Comparison of ENCODE assay signal across 8 mouse cellular contexts in genomic region chr10:81393456-81394063, GRCm38 (mm10). TPM values are rescaled to one million over a fixed set of nuclear protein-coding genes. Genes with fewer than 3 reads are reported as not detected.
DNase-seq lines count a peak whose midpoint lies in the region; ATAC-seq and TF ChIP-seq lines count a peak whose summit lies in the region.

No protein-coding gene starts in this region.

- WGBS in lung, embryonic 14.5 days, result 4% methylated on average over 19 of the region's 19 CpGs
- 9% methylated on average over 19 of the region's 19 CpGs for WGBS in heart, postnatal 0 days
- 5% methylated on average over 19 of the region's 19 CpGs for WGBS in limb, embryonic 11.5 days
- WGBS in midbrain, postnatal 0 days, result 8% methylated on average over 19 of the region's 19 CpGs

- TF ChIP-seq EP300 in heart, postnatal 0 days (IDR thresholded peaks at IDR 0.05; ENCODE audit: low read depth), result no peak

- TF ChIP-seq CTCF in lung, embryonic 14.5 days (IDR thresholded peaks at IDR 0.05; ENCODE audit: low read depth), result no peak
- no peak for TF ChIP-seq CTCF in heart, postnatal 0 days (IDR thresholded peaks at IDR 0.05; ENCODE audit: low read depth)
- no peak for TF ChIP-seq CTCF in midbrain, postnatal 0 days (IDR thresholded peaks at IDR 0.05)

- H3K9ac ChIP-seq in lung, embryonic 14.5 days, result peak overlapping the region; percentile 48
- H3K9ac ChIP-seq in heart, postnatal 0 days (replicated peaks; ENCODE audit: low read depth, low read length), result peak overlapping the region; percentile 56
- H3K9ac ChIP-seq in limb, embryonic 11.5 days (ENCODE audit: low read length), result peak overlapping the region; percentile 40; the same call in 1 of the 2 replicates
- H3K9ac ChIP-seq in midbrain, postnatal 0 days (replicated peaks; ENCODE audit: low read length, poor library complexity, severe bottlenecking), result peak overlapping the region; percentile 33; the same call in 1 of the 2 replicates

- peak overlapping the region; percentile 24 for H3K4me3 ChIP-seq in lung, embryonic 14.5 days (ENCODE audit: low read depth, low read length)
- H3K4me3 ChIP-seq in heart, postnatal 0 days (ENCODE audit: low read depth, low read length), result peak overlapping the region; percentile 26
- peak overlapping the region; percentile 17; the same call in 1 of the 2 replicates for H3K4me3 ChIP-seq in limb, embryonic 11.5 days (ENCODE audit: low read depth, low read length)
- peak overlapping the region; percentile 10; the same call in 1 of the 2 replicates for H3K4me3 ChIP-seq in midbrain, postnatal 0 days (ENCODE audit: low read depth, low read length)

- peak; percentile 65 for DNase-seq in lung, embryonic 14.5 days
- no peak for DNase-seq in lung, postnatal 25 days (ENCODE audit: low spot score)
- no peak for DNase-seq in heart, postnatal 0 days (ENCODE audit: low spot score)
- no peak for DNase-seq in limb, embryonic 11.5 days (ENCODE audit: low spot score)
- DNase-seq in midbrain, postnatal 0 days (ENCODE audit: low spot score), result no peak
- DNase-seq in adipocyte (ENCODE audit: low spot score), result no peak
- no peak for DNase-seq in urinary bladder, adult 2 months (ENCODE audit: low spot score)
- no peak for DNase-seq in layer of hippocampus, adult 18-20 months (ENCODE audit: low spot score in 2 of 2)

- no peaks in the 10 kb centered on the region for H3K27me3 ChIP-seq in lung, embryonic 14.5 days (ENCODE audit: insufficient read depth, low read length)
- H3K27me3 ChIP-seq in heart, postnatal 0 days (ENCODE audit: control insufficient read depth, insufficient read depth, low read length), result no peaks in the 10 kb centered on the region
- H3K27me3 ChIP-seq in limb, embryonic 11.5 days (ENCODE audit: control insufficient read depth, insufficient read depth, low read length), result no peaks in the 10 kb centered on the region
- H3K27me3 ChIP-seq in midbrain, postnatal 0 days (ENCODE audit: insufficient read depth, low read length), result no peaks in the 10 kb centered on the region

- no peaks in the 10 kb centered on the region for H3K9me3 ChIP-seq in lung, embryonic 14.5 days (ENCODE audit: low read depth, low read length)
- no peaks in the 10 kb centered on the region for H3K9me3 ChIP-seq in heart, postnatal 0 days (replicated peaks; ENCODE audit: control insufficient read depth, low read length)
- H3K9me3 ChIP-seq in limb, embryonic 11.5 days (ENCODE audit: control insufficient read depth, low read length), result no peaks in the 10 kb centered on the region
- H3K9me3 ChIP-seq in midbrain, postnatal 0 days (ENCODE audit: low read length), result no peaks in the 10 kb centered on the region

- H3K36me3 ChIP-seq in lung, embryonic 14.5 days (ENCODE audit: insufficient read depth), result peaks cover 27% of the 10 kb centered on the region
- H3K36me3 ChIP-seq in heart, postnatal 0 days (replicated peaks; ENCODE audit: control insufficient read depth, insufficient read depth, low read length), result peaks cover 25% of the 10 kb centered on the region
- H3K36me3 ChIP-seq in limb, embryonic 11.5 days (ENCODE audit: control insufficient read depth, insufficient read depth, low read length), result peaks cover 4% of the 10 kb centered on the region; the same call in 1 of the 2 replicates
- peaks cover 15% of the 10 kb centered on the region for H3K36me3 ChIP-seq in midbrain, postnatal 0 days (ENCODE audit: insufficient read depth, low read length)

- no peaks in the 10 kb centered on the region; the same call in 1 of the 2 replicates for H3K4me1 ChIP-seq in lung, embryonic 14.5 days (ENCODE audit: insufficient read depth)
- peaks cover 17% of the 10 kb centered on the region; the same call in 1 of the 2 replicates for H3K4me1 ChIP-seq in heart, postnatal 0 days (ENCODE audit: control insufficient read depth, insufficient read depth)
- peaks cover 10% of the 10 kb centered on the region; the same call in 1 of the 2 replicates for H3K4me1 ChIP-seq in limb, embryonic 11.5 days (ENCODE audit: control insufficient read depth, insufficient read depth, low read length)
- no peaks in the 10 kb centered on the region for H3K4me1 ChIP-seq in midbrain, postnatal 0 days (ENCODE audit: insufficient read depth, low read length)

- no peak for ATAC-seq in lung, embryonic 14.5 days (ENCODE audit: insufficient read depth)
- ATAC-seq in heart, postnatal 0 days (ENCODE audit: insufficient read depth, low read depth), result no peak
- ATAC-seq in limb, embryonic 11.5 days (ENCODE audit: insufficient number of reproducible peaks, low FRiP score, low TSS enrichment, low read depth), result no peak
- ATAC-seq in midbrain, postnatal 0 days (ENCODE audit: low FRiP score), result no peak

- H3K27ac ChIP-seq in lung, embryonic 14.5 days (ENCODE audit: low read depth), result no peak overlapping the region
- H3K27ac ChIP-seq in heart, postnatal 0 days (ENCODE audit: low read depth), result peak overlapping the region; percentile 58
- no peak overlapping the region; the same call in 1 of the 2 replicates for H3K27ac ChIP-seq in limb, embryonic 11.5 days (replicated peaks; ENCODE audit: low read depth, low read length)
- H3K27ac ChIP-seq in midbrain, postnatal 0 days (ENCODE audit: low read depth, low read length), result no peak overlapping the region

- peak overlapping the region; percentile 64 for H3K4me2 ChIP-seq in lung, embryonic 14.5 days
- H3K4me2 ChIP-seq in heart, postnatal 0 days (ENCODE audit: low read depth, low read length), result peak overlapping the region; percentile 63
- H3K4me2 ChIP-seq in limb, embryonic 11.5 days (ENCODE audit: low read depth, severe bottlenecking), result peak overlapping the region; percentile 24
- H3K4me2 ChIP-seq in midbrain, postnatal 0 days (ENCODE audit: low read depth, low read length, poor library complexity, severe bottlenecking), result peak overlapping the region; percentile 35

RNA-seq across cellular contexts. Expression of gene Smim24, which starts 0.7 kb away (rescaled TPM):
- polyA plus RNA-seq in lung, embryonic 14.5 days (2014; fragmentation: Nextera tagmentation; extraction: Ambion mirVana), result 2.8 and 3.3 TPM in 2 replicates
- total RNA-seq in heart, postnatal 0 days (2014; rRNA removed; ENCODE audit: low replicate concordance), result 6.6 and 7.8 TPM in 2 replicates
- 3.3 and 3.8 TPM in 2 replicates for polyA plus RNA-seq in heart, postnatal 0 days (2015; fragmentation: Nextera tagmentation; extraction: Ambion mirVana)
- 3.4 and 3.5 TPM in 2 replicates for polyA plus RNA-seq in limb, embryonic 11.5 days (2014; fragmentation: Nextera tagmentation; extraction: Ambion mirVana)
- total RNA-seq in midbrain, postnatal 0 days (2014; rRNA removed), result 1.5 and 1.7 TPM in 2 replicates
- 1.1 and 2.0 TPM in 2 replicates for polyA plus RNA-seq in midbrain, postnatal 0 days (2015; fragmentation: Nextera tagmentation; extraction: Ambion mirVana)
- 5.0 and 6.9 TPM in 2 replicates for polyA plus RNA-seq in urinary bladder, adult 2 months (2012; rRNA removed)
- 1 to 10 TPM; 1.8 to 2.4 TPM for total RNA-seq in layer of hippocampus, adult 18-20 months (2021)

RNA-seq across cellular contexts. Expression of gene Gm48552, which starts 4.8 kb away (rescaled TPM):
- 1.3 and 1.4 TPM in 2 replicates for polyA plus RNA-seq in lung, embryonic 14.5 days (2014; fragmentation: Nextera tagmentation; extraction: Ambion mirVana)
- not detected in 2 replicates for total RNA-seq in heart, postnatal 0 days (2014; rRNA removed; ENCODE audit: low replicate concordance)
- 0.45 and 0.70 TPM in 2 replicates for polyA plus RNA-seq in heart, postnatal 0 days (2015; fragmentation: Nextera tagmentation; extraction: Ambion mirVana)
- polyA plus RNA-seq in limb, embryonic 11.5 days (2014; fragmentation: Nextera tagmentation; extraction: Ambion mirVana), result 0.40 and 1.0 TPM in 2 replicates
- 6.6 TPM in 1 of 2 replicates, not detected in the other for total RNA-seq in midbrain, postnatal 0 days (2014; rRNA removed)
- polyA plus RNA-seq in midbrain, postnatal 0 days (2015; fragmentation: Nextera tagmentation; extraction: Ambion mirVana), result 1.6 and 3.9 TPM in 2 replicates
- 2.7 and 3.6 TPM in 2 replicates for polyA plus RNA-seq in urinary bladder, adult 2 months (2012; rRNA removed)
- total RNA-seq in layer of hippocampus, adult 18-20 months (2021), result 1 to 10 TPM; 4.2 to 6.9 TPM

RNA-seq across cellular contexts. Expression of gene Gm48551, which starts 9.3 kb away (rescaled TPM):
- 2.8 and 3.8 TPM in 2 replicates for polyA plus RNA-seq in lung, embryonic 14.5 days (2014; fragmentation: Nextera tagmentation; extraction: Ambion mirVana)
- total RNA-seq in heart, postnatal 0 days (2014; rRNA removed; ENCODE audit: low replicate concordance), result 0.11 TPM in 1 of 2 replicates, not detected in the other
- polyA plus RNA-seq in heart, postnatal 0 days (2015; fragmentation: Nextera tagmentation; extraction: Ambion mirVana), result 0.43 and 1.1 TPM in 2 replicates
- polyA plus RNA-seq in limb, embryonic 11.5 days (2014; fragmentation: Nextera tagmentation; extraction: Ambion mirVana), result 2.1 and 2.8 TPM in 2 replicates
- 0.88 and 2.7 TPM in 2 replicates for total RNA-seq in midbrain, postnatal 0 days (2014; rRNA removed)
- polyA plus RNA-seq in midbrain, postnatal 0 days (2015; fragmentation: Nextera tagmentation; extraction: Ambion mirVana), result 5.8 and 10.2 TPM in 2 replicates
- polyA plus RNA-seq in urinary bladder, adult 2 months (2012; rRNA removed), result 3.6 and 3.8 TPM in 2 replicates
- total RNA-seq in layer of hippocampus, adult 18-20 months (2021), result 1 to 10 TPM; 4.1 to 4.8 TPM

RNA-seq across cellular contexts. Expression of gene Dohh, which starts 9.3 kb away (rescaled TPM):
- polyA plus RNA-seq in lung, embryonic 14.5 days (2014; fragmentation: Nextera tagmentation; extraction: Ambion mirVana), result 57.5 and 67.0 TPM in 2 replicates
- 123 and 139 TPM in 2 replicates for total RNA-seq in heart, postnatal 0 days (2014; rRNA removed; ENCODE audit: low replicate concordance)
- polyA plus RNA-seq in heart, postnatal 0 days (2015; fragmentation: Nextera tagmentation; extraction: Ambion mirVana), result 75.2 and 77.6 TPM in 2 replicates
- polyA plus RNA-seq in limb, embryonic 11.5 days (2014; fragmentation: Nextera tagmentation; extraction: Ambion mirVana), result 53.7 and 55.7 TPM in 2 replicates
- 120 and 132 TPM in 2 replicates for total RNA-seq in midbrain, postnatal 0 days (2014; rRNA removed)
- 95.8 and 115 TPM in 2 replicates for polyA plus RNA-seq in midbrain, postnatal 0 days (2015; fragmentation: Nextera tagmentation; extraction: Ambion mirVana)
- 42.9 and 47.4 TPM in 2 replicates for polyA plus RNA-seq in urinary bladder, adult 2 months (2012; rRNA removed)
- 10 to 100 TPM; 82.0 to 82.9 TPM for total RNA-seq in layer of hippocampus, adult 18-20 months (2021)

RNA-seq across cellular contexts. Expression of gene Fzr1, which starts 15.2 kb away (rescaled TPM):
- polyA plus RNA-seq in lung, embryonic 14.5 days (2014; fragmentation: Nextera tagmentation; extraction: Ambion mirVana), result 109 and 116 TPM in 2 replicates
- total RNA-seq in heart, postnatal 0 days (2014; rRNA removed; ENCODE audit: low replicate concordance), result 47.6 and 53.9 TPM in 2 replicates
- 45.8 and 48.4 TPM in 2 replicates for polyA plus RNA-seq in heart, postnatal 0 days (2015; fragmentation: Nextera tagmentation; extraction: Ambion mirVana)
- 107 and 119 TPM in 2 replicates for polyA plus RNA-seq in limb, embryonic 11.5 days (2014; fragmentation: Nextera tagmentation; extraction: Ambion mirVana)
- 92.6 and 98.3 TPM in 2 replicates for total RNA-seq in midbrain, postnatal 0 days (2014; rRNA removed)
- polyA plus RNA-seq in midbrain, postnatal 0 days (2015; fragmentation: Nextera tagmentation; extraction: Ambion mirVana), result 147 and 149 TPM in 2 replicates
- polyA plus RNA-seq in urinary bladder, adult 2 months (2012; rRNA removed), result 34.1 and 34.4 TPM in 2 replicates
- total RNA-seq in layer of hippocampus, adult 18-20 months (2021), result 10 to 100 TPM; 70.8 to 72.5 TPM
